In genomic region chr4:130060937-130061336, GRCm38 (mm10) we compare ENCODE assay signal across 20 mouse cellular contexts. TPM values are rescaled to one million over a fixed set of nuclear protein-coding genes. Genes with fewer than 3 reads are reported as not detected.
DNase-seq lines count a peak whose midpoint lies in the region; ATAC-seq and TF ChIP-seq lines count a peak whose summit lies in the region.
"Had no signal": no experiment of that assay in that cellular context is flagged by ENCODE, and none has a peak within 500 bp of the region (broad histone marks: within the 10 kb centered on the region; RNA-seq: fewer than 3 reads in every experiment).

No protein-coding gene starts in this region.

- H3K9me3 ChIP-seq in midbrain, postnatal 0 days (ENCODE audit: low read length), result no peaks in the 10 kb centered on the region
- H3K9me3 ChIP-seq in midbrain, embryonic 11.5 days (ENCODE audit: control insufficient read depth, low read length), result no peaks in the 10 kb centered on the region
- H3K9me3 ChIP-seq in kidney, embryonic 15.5 days (replicated peaks), result no peaks in the 10 kb centered on the region
- H3K9me3 ChIP-seq in liver, postnatal 0 days (ENCODE audit: low read length), result no peaks in the 10 kb centered on the region
- H3K9me3 ChIP-seq: embryonic facial prominence, embryonic 12.5 days; forebrain, embryonic 13.5 days; heart, embryonic 12.5 days; hindbrain, embryonic 15.5 days had no signal

- H3K4me2 ChIP-seq in midbrain, postnatal 0 days (ENCODE audit: low read depth, low read length, poor library complexity, severe bottlenecking), result no peak overlapping the region
- H3K4me2 ChIP-seq in midbrain, embryonic 11.5 days, result no peak overlapping the region
- H3K4me2 ChIP-seq in kidney, embryonic 15.5 days, result no peak overlapping the region
- no peak overlapping the region for H3K4me2 ChIP-seq in liver, postnatal 0 days (ENCODE audit: low read depth, low read length)
- H3K4me2 ChIP-seq: embryonic facial prominence, embryonic 12.5 days; forebrain, embryonic 13.5 days; heart, embryonic 12.5 days; hindbrain, embryonic 15.5 days had no signal

- DNase-seq in embryo, embryonic 10 days (ENCODE audit: low spot score), result peak; percentile 27
- DNase-seq in embryo, embryonic 9.5 days (ENCODE audit: extremely low spot score), result no peak
- peak; percentile 45 for DNase-seq in midbrain, postnatal 0 days (ENCODE audit: low spot score)
- no peak for DNase-seq in midbrain, embryonic 11.5 days (ENCODE audit: low spot score, missing footprints)
- peak; percentile 50 for DNase-seq in ZHBTc4 (ENCODE audit: low read depth, low spot score)
- no peak for DNase-seq in liver, postnatal 0 days
- DNase-seq: adrenal gland, postnatal 10 days; B cell, adult 2 months; cerebellum, adult 11-12 months; cerebellum, adult 9-10 months; cerebellum, postnatal 25 days; gastrocnemius, adult 2 months; gastrocnemius, postnatal 25 days had no signal

- ATAC-seq in midbrain, postnatal 0 days (ENCODE audit: low FRiP score), result no peak
- ATAC-seq in midbrain, embryonic 11.5 days (ENCODE audit: low FRiP score), result no peak
- ATAC-seq in kidney, embryonic 15.5 days (replicated peaks; ENCODE audit: low FRiP score), result no peak
- no peak for ATAC-seq in liver, postnatal 0 days
- ATAC-seq: CD4-positive, CD25-positive, alpha-beta regulatory T cell, adult 4 months; forebrain, embryonic 13.5 days; inflammation-experienced regulatory T-cells, adult 6 months had no signal

- H3K9ac ChIP-seq in midbrain, postnatal 0 days (replicated peaks; ENCODE audit: low read length, poor library complexity, severe bottlenecking), result no peak overlapping the region
- H3K9ac ChIP-seq in midbrain, embryonic 11.5 days (ENCODE audit: low read length), result no peak overlapping the region
- H3K9ac ChIP-seq in kidney, embryonic 15.5 days, result no peak overlapping the region
- no peak overlapping the region for H3K9ac ChIP-seq in liver, postnatal 0 days (replicated peaks)
- H3K9ac ChIP-seq: embryonic facial prominence, embryonic 12.5 days; forebrain, embryonic 13.5 days; heart, embryonic 12.5 days; hindbrain, embryonic 15.5 days had no signal

- H3K36me3 ChIP-seq in midbrain, postnatal 0 days (ENCODE audit: insufficient read depth, low read length), result no peaks in the 10 kb centered on the region
- no peaks in the 10 kb centered on the region for H3K36me3 ChIP-seq in midbrain, embryonic 11.5 days (ENCODE audit: control insufficient read depth, insufficient read depth, low read length)
- peaks cover 4% of the 10 kb centered on the region; the same call in 1 of the 2 replicates for H3K36me3 ChIP-seq in kidney, embryonic 15.5 days
- H3K36me3 ChIP-seq in liver, postnatal 0 days (replicated peaks; ENCODE audit: insufficient read depth, low read length), result no peaks in the 10 kb centered on the region
- H3K36me3 ChIP-seq: heart, embryonic 12.5 days; hindbrain, embryonic 15.5 days had no signal

- no peaks in the 10 kb centered on the region for H3K27me3 ChIP-seq in midbrain, postnatal 0 days (ENCODE audit: insufficient read depth, low read length)
- H3K27me3 ChIP-seq in midbrain, embryonic 11.5 days (ENCODE audit: control insufficient read depth, insufficient read depth, low read length), result no peaks in the 10 kb centered on the region
- H3K27me3 ChIP-seq in kidney, embryonic 15.5 days, result no peaks in the 10 kb centered on the region
- 0 out of 2 replicates have a peak, but pooled peaks cover 2% of the 10 kb centered on the region for H3K27me3 ChIP-seq in liver, postnatal 0 days (ENCODE audit: insufficient read depth, low read length)
- H3K27me3 ChIP-seq: embryonic facial prominence, embryonic 12.5 days; hindbrain, embryonic 15.5 days had no signal

- H3K4me1 ChIP-seq in midbrain, postnatal 0 days (ENCODE audit: insufficient read depth, low read length), result peaks cover 16% of the 10 kb centered on the region; the same call in 1 of the 2 replicates
- H3K4me1 ChIP-seq in midbrain, embryonic 11.5 days (ENCODE audit: control insufficient read depth, insufficient read depth, low read length), result peaks cover 5% of the 10 kb centered on the region; the same call in 1 of the 2 replicates
- H3K4me1 ChIP-seq in kidney, embryonic 15.5 days, result no peaks in the 10 kb centered on the region
- no peaks in the 10 kb centered on the region for H3K4me1 ChIP-seq in liver, postnatal 0 days (ENCODE audit: insufficient read depth)
- H3K4me1 ChIP-seq: heart, embryonic 12.5 days had no signal

- no peak for TF ChIP-seq CTCF in midbrain, postnatal 0 days (IDR thresholded peaks at IDR 0.05)
- TF ChIP-seq CTCF in liver, postnatal 0 days (IDR thresholded peaks at IDR 0.05; ENCODE audit: low read depth), result no peak

- H3K4me3 ChIP-seq in midbrain, postnatal 0 days (ENCODE audit: low read depth, low read length), result no peak overlapping the region
- H3K4me3 ChIP-seq in midbrain, embryonic 11.5 days (ENCODE audit: low read depth, low read length), result no peak overlapping the region
- H3K4me3 ChIP-seq in kidney, embryonic 15.5 days (replicated peaks), result no peak overlapping the region
- no peak overlapping the region for H3K4me3 ChIP-seq in liver, postnatal 0 days (ENCODE audit: low read depth, low read length)
- H3K4me3 ChIP-seq: embryonic facial prominence, embryonic 12.5 days; forebrain, embryonic 13.5 days; gastrocnemius, adult 2 months; heart, embryonic 12.5 days; hindbrain, embryonic 15.5 days had no signal

- H3K27ac ChIP-seq in midbrain, postnatal 0 days (ENCODE audit: low read depth, low read length), result no peak overlapping the region
- H3K27ac ChIP-seq in midbrain, embryonic 11.5 days (ENCODE audit: low read depth, low read length), result no peak overlapping the region
- H3K27ac ChIP-seq in kidney, embryonic 15.5 days, result no peak overlapping the region
- H3K27ac ChIP-seq in liver, postnatal 0 days (ENCODE audit: low read depth), result no peak overlapping the region
- H3K27ac ChIP-seq: embryonic facial prominence, embryonic 12.5 days; forebrain, embryonic 13.5 days; gastrocnemius, adult 2 months; hindbrain, embryonic 15.5 days had no signal

- TF ChIP-seq EP300 in liver, postnatal 0 days (IDR thresholded peaks at IDR 0.05; ENCODE audit: low read depth), result no peak

RNA-seq across cellular contexts. Expression of gene Col16a1, which starts 13.3 kb away (rescaled TPM):
- 31.1 and 43.9 TPM in 2 replicates for total RNA-seq in midbrain, postnatal 0 days (2014; rRNA removed)
- 12.5 and 13.8 TPM in 2 replicates for polyA plus RNA-seq in midbrain, postnatal 0 days (2015; fragmentation: Nextera tagmentation; extraction: Ambion mirVana)
- polyA plus RNA-seq in midbrain, embryonic 11.5 days (2014; fragmentation: Nextera tagmentation; extraction: Ambion mirVana), result 5.8 and 6.9 TPM in 2 replicates
- polyA plus RNA-seq in kidney, embryonic 15.5 days (2015; fragmentation: Nextera tagmentation; extraction: Ambion mirVana), result 42.7 and 57.4 TPM in 2 replicates
- 2.3 and 3.0 TPM in 2 replicates for polyA plus RNA-seq in liver, postnatal 0 days (2015; fragmentation: Nextera tagmentation; extraction: Ambion mirVana)
- polyA plus RNA-seq: CD4-positive, CD25-positive, alpha-beta regulatory T cell, adult 4 months; inflammation-experienced regulatory T-cells, adult 6 months had no signal

RNA-seq across cellular contexts. Expression of gene Pef1, which starts 41.4 kb away (rescaled TPM):
- total RNA-seq in midbrain, postnatal 0 days (2014; rRNA removed), result 49.8 and 61.5 TPM in 2 replicates
- polyA plus RNA-seq in midbrain, postnatal 0 days (2015; fragmentation: Nextera tagmentation; extraction: Ambion mirVana), result 59.5 and 67.3 TPM in 2 replicates
- 71.6 and 72.3 TPM in 2 replicates for polyA plus RNA-seq in midbrain, embryonic 11.5 days (2014; fragmentation: Nextera tagmentation; extraction: Ambion mirVana)
- polyA plus RNA-seq in kidney, embryonic 15.5 days (2015; fragmentation: Nextera tagmentation; extraction: Ambion mirVana), result 68.9 and 75.1 TPM in 2 replicates
- 25.0 and 26.0 TPM in 2 replicates for polyA plus RNA-seq in liver, postnatal 0 days (2015; fragmentation: Nextera tagmentation; extraction: Ambion mirVana)

Comparison
In these comparisons a context has a peak if more than half of its experiments do, and no peak if none do; other contexts are left out.
1. DNase-seq: peak in embryo, embryonic 10 days (single experiment), midbrain, postnatal 0 days (single experiment) and ZHBTc4 (single experiment); none in embryo, embryonic 9.5 days (single experiment), midbrain, embryonic 11.5 days (single experiment) and liver, postnatal 0 days (single experiment).